Mouse (Mus musculus): ENCODE results near the gene Foxo6. TPM values are rescaled to one million over a fixed set of nuclear protein-coding genes. Genes with fewer than 3 reads are reported as not detected.

Gene Foxo6
- polyA plus RNA-seq (2012; ENCODE audit: low replicate concordance): not detected in 2 replicates

DNA sequence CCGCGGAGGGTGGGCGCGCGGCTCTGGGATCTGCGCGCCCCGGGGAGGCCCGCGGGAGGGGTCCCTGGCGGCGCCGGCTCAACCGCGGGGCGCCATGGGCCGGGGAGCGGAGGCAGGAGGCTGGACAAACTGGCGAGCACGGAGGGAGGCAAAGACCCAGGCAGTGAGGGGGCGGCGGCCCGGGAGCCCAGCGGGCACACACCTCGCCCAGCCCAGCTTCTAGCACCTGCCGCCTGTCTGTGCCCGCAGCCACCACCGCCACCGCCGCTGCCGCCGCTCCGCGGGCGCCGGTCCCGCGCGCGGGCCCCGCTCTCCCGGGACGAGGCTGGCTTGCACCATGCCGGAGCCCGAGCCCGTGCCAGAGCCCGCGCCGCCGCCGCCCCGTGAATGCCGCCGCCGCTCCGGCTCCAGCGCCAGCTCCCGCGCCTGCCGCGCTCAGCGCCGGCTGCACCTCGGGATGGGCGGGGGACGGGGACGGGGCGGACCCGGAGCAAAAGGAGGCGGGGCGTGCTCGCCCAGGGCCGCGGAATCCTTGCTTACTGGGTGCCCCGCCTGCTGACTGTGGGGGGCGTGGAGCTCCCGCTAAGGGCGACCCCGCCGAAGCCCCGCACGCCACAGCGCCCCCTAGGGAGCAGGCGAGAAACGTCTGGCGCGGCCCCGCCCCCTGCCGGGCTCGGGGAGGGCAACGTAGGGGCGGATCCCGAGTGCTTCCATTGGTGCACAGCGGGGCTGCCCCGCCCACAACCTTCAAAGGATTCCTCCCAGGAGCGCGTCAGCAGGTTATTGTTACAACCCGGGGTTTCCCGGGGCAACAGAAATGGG lies at the start of gene Foxo6:
TSS of gene Foxo6 (minus strand) at position 60 of the 822 bp plus-strand sequence.

Other genes starting within 250 kb of the Foxo6 start
- gene AL607142.1, start 222.4 kb downstream of the Foxo6 start, polyA plus RNA-seq (2012; ENCODE audit: low replicate concordance): not detected in 2 replicates
- gene Edn2, start 126.1 kb downstream of the Foxo6 start, polyA plus RNA-seq (2012; ENCODE audit: low replicate concordance): not detected in 2 replicates
- gene Scmh1, start 117.9 kb upstream of the Foxo6 start, polyA plus RNA-seq (2012; ENCODE audit: low replicate concordance): 7.2 and 39.8 TPM in 2 replicates
- gene Slfnl1, start 244.9 kb upstream of the Foxo6 start, polyA plus RNA-seq (2012; ENCODE audit: low replicate concordance): 0.16 and 0.35 TPM in 2 replicates

Data from leukemia stem cell, adult 10-12 weeks (primary cell).